In genomic region chr16:14182360-14182759, GRCm38 (mm10) we compare ENCODE assay signal across 25 mouse cellular contexts. TPM values are rescaled to one million over a fixed set of nuclear protein-coding genes. Genes with fewer than 3 reads are reported as not detected.
A peak's percentile ranks its signal among the peaks of the same experiment; 100 is the strongest.
DNase-seq lines count a peak whose midpoint lies in the region; ATAC-seq and TF ChIP-seq lines count a peak whose summit lies in the region.
"Had no signal": no experiment of that assay in that cellular context is flagged by ENCODE, and none has a peak within 500 bp of the region (broad histone marks: within the 10 kb centered on the region; RNA-seq: fewer than 3 reads in every experiment).

No protein-coding gene starts in this region.

- no peak for TF ChIP-seq POLR2A in kidney, adult 2 months (IDR thresholded peaks at IDR 0.05; ENCODE audit: low read depth, low read length)

- TF ChIP-seq EP300 in lung, postnatal 0 days (IDR thresholded peaks at IDR 0.05), result no peak

- peak; percentile 53; the same call in 1 of the 2 replicates for ATAC-seq in hindbrain, embryonic 16.5 days
- no peak for ATAC-seq in hindbrain, embryonic 11.5 days (ENCODE audit: low FRiP score)
- peak; percentile 38; the same call in 1 of the 2 replicates for ATAC-seq in neural tube, embryonic 14.5 days (ENCODE audit: low read depth)
- no peak for ATAC-seq in lung, postnatal 0 days
- ATAC-seq: activated CD4-positive, CD25-positive, alpha-beta regulatory T cell, adult 4 months; CD4-positive, CD25-positive, alpha-beta regulatory T cell, adult 4 months; forebrain, embryonic 13.5 days; Patski had no signal

- 89% methylated on average over 5 of the region's 5 CpGs for WGBS in hindbrain, embryonic 16.5 days
- 94% methylated on average over 5 of the region's 5 CpGs for WGBS in hindbrain, embryonic 11.5 days
- WGBS in kidney, adult 2 months, result 57% methylated on average over 5 of the region's 5 CpGs
- 69% methylated on average over 5 of the region's 5 CpGs for WGBS in neural tube, embryonic 14.5 days
- WGBS in lung, postnatal 0 days, result 79% methylated on average over 5 of the region's 5 CpGs

- no peak for TF ChIP-seq CTCF in kidney, adult 2 months (conservative IDR thresholded peaks at IDR 0.05; ENCODE audit: insufficient read depth, insufficient read length, low read depth, low read length)
- TF ChIP-seq CTCF in layer of hippocampus, adult 2 months (conservative IDR thresholded peaks at IDR 0.05), result no peak
- TF ChIP-seq CTCF in lung, postnatal 0 days (IDR thresholded peaks at IDR 0.05), result no peak

- no peaks in the 10 kb centered on the region for H3K27me3 ChIP-seq in hindbrain, embryonic 16.5 days (replicated peaks; ENCODE audit: control insufficient read depth, insufficient read depth, low read length)
- no peaks in the 10 kb centered on the region for H3K27me3 ChIP-seq in hindbrain, embryonic 11.5 days (ENCODE audit: control insufficient read depth, insufficient read depth, low read length)
- H3K27me3 ChIP-seq in kidney, adult 2 months (replicated peaks; ENCODE audit: control insufficient read depth, insufficient read depth, low read length), result no peaks in the 10 kb centered on the region
- H3K27me3 ChIP-seq in neural tube, embryonic 14.5 days (ENCODE audit: control insufficient read depth, insufficient read depth, low read length), result no peaks in the 10 kb centered on the region
- H3K27me3 ChIP-seq in lung, postnatal 0 days (replicated peaks; ENCODE audit: insufficient read depth, low read length), result no peaks in the 10 kb centered on the region
- H3K27me3 ChIP-seq: CH12.LX; embryonic facial prominence, embryonic 12.5 days; forebrain, embryonic 13.5 days; Patski had no signal

- H3K36me3 ChIP-seq in hindbrain, embryonic 16.5 days (ENCODE audit: control insufficient read depth, insufficient read depth, low read length), result no peaks in the 10 kb centered on the region
- peaks cover 12% of the 10 kb centered on the region; the same call in 1 of the 2 replicates for H3K36me3 ChIP-seq in hindbrain, embryonic 11.5 days (ENCODE audit: control insufficient read depth, insufficient read depth, low read length)
- H3K36me3 ChIP-seq in kidney, adult 2 months (ENCODE audit: control insufficient read depth, insufficient read depth, low read length), result no peaks in the 10 kb centered on the region; the same call in none of the 2 replicates
- no peaks in the 10 kb centered on the region for H3K36me3 ChIP-seq in neural tube, embryonic 14.5 days (ENCODE audit: control insufficient read depth, insufficient read depth, low read length)
- peaks cover 22% of the 10 kb centered on the region for H3K36me3 ChIP-seq in lung, postnatal 0 days (ENCODE audit: insufficient read depth, low read length)

- H3K4me3 ChIP-seq in hindbrain, embryonic 16.5 days (ENCODE audit: low read length), result no peak overlapping the region
- no peak overlapping the region for H3K4me3 ChIP-seq in hindbrain, embryonic 11.5 days (ENCODE audit: low read depth, low read length)
- no peak overlapping the region for H3K4me3 ChIP-seq in kidney, adult 2 months (ENCODE audit: insufficient read depth, low read depth, low read length)
- H3K4me3 ChIP-seq in layer of hippocampus, adult 2 months, result no peak overlapping the region
- no peak overlapping the region for H3K4me3 ChIP-seq in neural tube, embryonic 14.5 days (ENCODE audit: low read depth, low read length)
- H3K4me3 ChIP-seq in lung, postnatal 0 days (ENCODE audit: low read depth, low read length), result no peak overlapping the region
- H3K4me3 ChIP-seq: embryonic facial prominence, embryonic 10.5 days; embryonic facial prominence, embryonic 12.5 days; forebrain, embryonic 13.5 days had no signal

- H3K9me3 ChIP-seq in hindbrain, embryonic 16.5 days (ENCODE audit: control insufficient read depth, low read length), result no peaks in the 10 kb centered on the region
- H3K9me3 ChIP-seq in hindbrain, embryonic 11.5 days (ENCODE audit: control insufficient read depth, low read length), result no peaks in the 10 kb centered on the region
- no peaks in the 10 kb centered on the region for H3K9me3 ChIP-seq in neural tube, embryonic 14.5 days (ENCODE audit: control insufficient read depth, low read length)
- no peaks in the 10 kb centered on the region for H3K9me3 ChIP-seq in lung, postnatal 0 days (ENCODE audit: low read length)
- H3K9me3 ChIP-seq: embryonic facial prominence, embryonic 10.5 days; embryonic facial prominence, embryonic 12.5 days; forebrain, embryonic 13.5 days; G1E had no signal

- DNase-seq in hindbrain, embryonic 11.5 days (ENCODE audit: low spot score), result no peak
- no peak for DNase-seq in kidney, adult 2 months
- DNase-seq in kidney, adult 8-10 months, result no peak
- no peak for DNase-seq in layer of hippocampus, adult 2 months (ENCODE audit: low spot score in 2 of 2)
- no peak for DNase-seq in layer of hippocampus, adult 9-11 months
- DNase-seq in lung, postnatal 0 days (ENCODE audit: low spot score), result no peak
- DNase-seq: adrenal gland, adult 8-10 months; adrenal gland, postnatal 14 days; adrenal gland, postnatal 36 days; B cell, adult 2 months; cerebellum, adult 11-12 months; cerebellum, adult 2 months; cerebellum, adult 9-10 months; cerebellum, postnatal 10 days; cerebellum, postnatal 25 days had no signal

- H3K27ac ChIP-seq in hindbrain, embryonic 16.5 days (ENCODE audit: low read depth, low read length), result no peak overlapping the region
- no peak overlapping the region for H3K27ac ChIP-seq in hindbrain, embryonic 11.5 days (ENCODE audit: low read depth, low read length)
- H3K27ac ChIP-seq in kidney, adult 2 months (ENCODE audit: insufficient read depth, low read depth, low read length), result 0 out of 2 replicates have a peak overlapping the region, but pooled peaks have one; percentile 29
- peak overlapping the region; percentile 28; the same call in 1 of the 2 replicates for H3K27ac ChIP-seq in layer of hippocampus, adult 2 months
- no peak overlapping the region for H3K27ac ChIP-seq in neural tube, embryonic 14.5 days (ENCODE audit: low read depth, low read length)
- H3K27ac ChIP-seq in lung, postnatal 0 days (ENCODE audit: low read length), result no peak overlapping the region
- H3K27ac ChIP-seq: embryonic facial prominence, embryonic 10.5 days; embryonic facial prominence, embryonic 12.5 days; forebrain, embryonic 13.5 days had no signal

- H3K4me1 ChIP-seq in hindbrain, embryonic 16.5 days (ENCODE audit: control insufficient read depth, insufficient read depth, low read depth, low read length), result no peaks in the 10 kb centered on the region
- H3K4me1 ChIP-seq in hindbrain, embryonic 11.5 days (replicated peaks; ENCODE audit: control insufficient read depth, insufficient read depth, low read length), result no peaks in the 10 kb centered on the region
- peaks cover 3% of the 10 kb centered on the region; the same call in 1 of the 2 replicates for H3K4me1 ChIP-seq in kidney, adult 2 months (ENCODE audit: control insufficient read depth, insufficient read depth, low read length)
- no peaks in the 10 kb centered on the region for H3K4me1 ChIP-seq in neural tube, embryonic 14.5 days (ENCODE audit: control insufficient read depth, insufficient read depth, low read length)
- H3K4me1 ChIP-seq in lung, postnatal 0 days (ENCODE audit: insufficient read depth, low read depth, low read length), result no peaks in the 10 kb centered on the region
- H3K4me1 ChIP-seq: embryonic facial prominence, embryonic 10.5 days; embryonic facial prominence, embryonic 12.5 days; forebrain, embryonic 13.5 days had no signal

- H3K4me2 ChIP-seq in hindbrain, embryonic 16.5 days (ENCODE audit: low read length), result no peak overlapping the region
- no peak overlapping the region for H3K4me2 ChIP-seq in hindbrain, embryonic 11.5 days (replicated peaks; ENCODE audit: low read depth, low read length)
- H3K4me2 ChIP-seq in neural tube, embryonic 14.5 days (ENCODE audit: low read depth, low read length), result no peak overlapping the region
- no peak overlapping the region for H3K4me2 ChIP-seq in lung, postnatal 0 days (replicated peaks; ENCODE audit: low read depth, low read length)
- H3K4me2 ChIP-seq: embryonic facial prominence, embryonic 12.5 days; forebrain, embryonic 13.5 days had no signal

- H3K9ac ChIP-seq in hindbrain, embryonic 16.5 days (ENCODE audit: low read depth, low read length), result no peak overlapping the region
- H3K9ac ChIP-seq in hindbrain, embryonic 11.5 days (ENCODE audit: low read depth, low read length), result no peak overlapping the region
- no peak overlapping the region for H3K9ac ChIP-seq in neural tube, embryonic 14.5 days (replicated peaks; ENCODE audit: low read depth, low read length)
- H3K9ac ChIP-seq in lung, postnatal 0 days (replicated peaks; ENCODE audit: low read depth), result no peak overlapping the region
- H3K9ac ChIP-seq: embryonic facial prominence, embryonic 12.5 days; forebrain, embryonic 13.5 days had no signal

RNA-seq across cellular contexts. Expression of gene Marf1, which starts 19.2 kb away (rescaled TPM):
- polyA plus RNA-seq in hindbrain, embryonic 16.5 days (2015; fragmentation: Nextera tagmentation; extraction: Ambion mirVana), result 12.3 and 13.1 TPM in 2 replicates
- 18.1 and 24.2 TPM in 2 replicates for polyA plus RNA-seq in hindbrain, embryonic 11.5 days (2014; fragmentation: Nextera tagmentation; extraction: Ambion mirVana)
- polyA plus RNA-seq in kidney, adult 2 months (2012; rRNA removed), result 11.3 and 11.5 TPM in 2 replicates
- total RNA-seq in layer of hippocampus, adult 2 months (2021), result 100 to 1,000 TPM; 134 to 138 TPM
- polyA plus RNA-seq in neural tube, embryonic 14.5 days (2014; fragmentation: Nextera tagmentation; extraction: Ambion mirVana), result 16.8 and 19.1 TPM in 2 replicates
- polyA plus RNA-seq in lung, postnatal 0 days (2015; fragmentation: Nextera tagmentation; extraction: Ambion mirVana), result 13.2 and 14.0 TPM in 2 replicates

RNA-seq across cellular contexts. Expression of gene Nde1, which starts 19.3 kb away (rescaled TPM):
- polyA plus RNA-seq in hindbrain, embryonic 16.5 days (2015; fragmentation: Nextera tagmentation; extraction: Ambion mirVana), result 28.3 and 32.6 TPM in 2 replicates
- polyA plus RNA-seq in hindbrain, embryonic 11.5 days (2014; fragmentation: Nextera tagmentation; extraction: Ambion mirVana), result 144 and 148 TPM in 2 replicates
- 22.0 and 23.6 TPM in 2 replicates for polyA plus RNA-seq in kidney, adult 2 months (2012; rRNA removed)
- total RNA-seq in layer of hippocampus, adult 2 months (2021), result 10 to 100 TPM; 30.9 to 32.6 TPM
- polyA plus RNA-seq in neural tube, embryonic 14.5 days (2014; fragmentation: Nextera tagmentation; extraction: Ambion mirVana), result 13.0 and 20.3 TPM in 2 replicates
- 37.7 TPM in 2 replicates for polyA plus RNA-seq in lung, postnatal 0 days (2015; fragmentation: Nextera tagmentation; extraction: Ambion mirVana)

Comparison
In these comparisons a context has a peak if more than half of its experiments do, and no peak if none do; other contexts are left out.
1. ATAC-seq: peak in hindbrain, embryonic 16.5 days (single experiment) and neural tube, embryonic 14.5 days (single experiment); none in hindbrain, embryonic 11.5 days (single experiment) and lung, postnatal 0 days (single experiment).
2. H3K27ac ChIP-seq: peak in kidney, adult 2 months (single experiment) and layer of hippocampus, adult 2 months (single experiment); none in hindbrain, embryonic 16.5 days (single experiment), hindbrain, embryonic 11.5 days (single experiment), neural tube, embryonic 14.5 days (single experiment) and lung, postnatal 0 days (single experiment).